Mouse (Mus musculus) megakaryocyte, embryonic 14.5 days (primary cell): Measurements from ENCODE around the gene Adamts14.

Experiments
- FLI1 ChIP-seq: IDR thresholded peaks from 2 replicates; pipeline ENCODE4 v1.6.1; 2012; ENCODE audit warnings: low read length, inconsistent platforms, mixed read lengths
- GATA1 ChIP-seq: IDR thresholded peaks from 3 replicates; pipeline ENCODE4 v1.6.1; 2012; ENCODE audit warnings: mixed read lengths, low read length, inconsistent platforms, borderline replicate concordance

- TF ChIP-seq FLI1, result no peak
- no peak for TF ChIP-seq GATA1
Observed at GRCm38 (mm10) chr10:61201596-61202318, 71.5 kb downstream of the Adamts14 start.
